Mouse (Mus musculus) midbrain, postnatal 0 days (tissue): ENCODE data around the gene Pcbp4. TPM values are rescaled to one million over a fixed set of nuclear protein-coding genes. Genes with fewer than 3 reads are reported as not detected.
"Not testable (repeated sequence)": the region's sequence is repeated elsewhere in the genome, so short reads cannot be mapped to it uniquely, and the experiment has no call there.

Source experiments
- ATAC-seq: fragments of 200-750 bp; cut with Nextera tagmentation; 2 replicates; pipeline ENCODE4 v1.8.0; 2017; ENCODE audit warnings: moderate number of reproducible peaks, mild to moderate bottlenecking, moderate TSS enrichment, moderate library complexity; ENCODE audit not compliant: low FRiP score
- DNase-seq: peaks from one replicate; pipeline ENCODE4 v3.0.0-alpha.2; 2015; ENCODE audit warnings: low spot score
- H3K27ac ChIP-seq: fragments of 300-500 bp; sonication (generic); 2 replicates; pipeline ENCODE4 v1.5.1; 2014; ENCODE audit warnings: low read depth, mild to moderate bottlenecking, low read length, mixed read lengths
- H3K27me3 ChIP-seq: fragments of 300-500 bp; sonication (generic); 2 replicates; pipeline ENCODE4 v1.6.1; 2014; ENCODE audit warnings: low read length, control low read depth, mixed read lengths; ENCODE audit not compliant: insufficient read depth
- H3K36me3 ChIP-seq: fragments of 300-500 bp; sonication (generic); 2 replicates; pipeline ENCODE4 v1.6.1; 2014; ENCODE audit warnings: low read length, control low read depth, mixed read lengths; ENCODE audit not compliant: insufficient read depth
- H3K4me1 ChIP-seq: fragments of 300-500 bp; sonication (generic); 2 replicates; pipeline ENCODE4 v1.6.1; 2014; ENCODE audit warnings: mild to moderate bottlenecking, control low read depth, antibody characterized with exemption, low read length, mixed read lengths; ENCODE audit not compliant: insufficient read depth
- H3K4me2 ChIP-seq: fragments of 300-500 bp; sonication (generic); 2 replicates; pipeline ENCODE4 v1.6.1; 2014; ENCODE audit warnings: low read depth, mild to moderate bottlenecking, low read length, mixed read lengths; ENCODE audit not compliant: poor library complexity, severe bottlenecking
- H3K4me3 ChIP-seq: fragments of 300-500 bp; sonication (generic); 2 replicates; pipeline ENCODE4 v1.5.1; 2014; ENCODE audit warnings: low read depth, mild to moderate bottlenecking, low read length, moderate library complexity
- H3K9ac ChIP-seq: fragments of 300-500 bp; sonication (generic); replicated peaks from 2 replicates; pipeline ENCODE4 v1.6.1; 2014; ENCODE audit warnings: mild to moderate bottlenecking, low read length, moderate library complexity, mixed read lengths; ENCODE audit not compliant: poor library complexity, severe bottlenecking
- H3K9me3 ChIP-seq: fragments of 300-500 bp; sonication (generic); 2 replicates; pipeline ENCODE4 v1.6.1; 2016; ENCODE audit warnings: low read length, control low read depth
- CTCF ChIP-seq: IDR thresholded peaks from 2 replicates; pipeline ENCODE4 v1.5.1; 2016; ENCODE audit warnings: antibody characterized with exemption, mild to moderate bottlenecking
- WGBS: fragments of 180-500 bp; shearing (Covaris S2); extraction: QIAGEN DNeasy Blood & Tissue Kit; methylation state at CpG from one replicate; pipeline ENCODE4 v1.1.7; 2014; 5-methylcytosine and 5-hydroxymethylcytosine counted together
- polyA plus RNA-seq: library from polyadenylated mRNA; unstranded; fragments of >200 nt; fragmentation: Nextera tagmentation; extraction: Ambion mirVana; gene quantifications from 2 replicates; pipeline ENCODE4 v1.2.1, GENCODE M21; 2015
- total RNA-seq: library from RNA; depleted of rRNA; stranded (reverse); fragments of >200 nt; gene quantifications from 2 replicates; pipeline ENCODE4 v1.2.3, GENCODE M21; 2014

The Pcbp4 gene
- total and polyA plus RNA-seq, 2 experiments from 2014 or later: 242 to 543 TPM

- no peak for TF ChIP-seq CTCF
- Histone ChIP-seq H3K9me3 (no peaks in the 10 kb centered on the region), H3K4me1 (peaks cover 5% of the 10 kb centered on the region; the same call in 1 of the 2 replicates), H3K36me3 (peaks cover 44% of the 10 kb centered on the region), H3K27me3 (no peaks in the 10 kb centered on the region), H3K4me3 (no peak overlapping the region), H3K27ac (no peak overlapping the region), H3K9ac (no peak overlapping the region), H3K4me2 (no peak overlapping the region)
- WGBS: 90% methylated on average over 17 of the region's 17 CpGs
- ATAC-seq: no peak
- no peak for DNase-seq
Measured at GRCm38 (mm10) chr9:106482578-106483115, 29.6 kb downstream of the Pcbp4 start.

GRCm38 (mm10) chr9:106483136-106483535, 30.0 kb downstream of the Pcbp4 start:
- no peak overlapping the region for H3K9ac ChIP-seq
- no peak overlapping the region for H3K27ac ChIP-seq
- H3K36me3 ChIP-seq: peaks cover 44% of the 10 kb centered on the region
- WGBS: over 99% methylated on average over 10 of the region's 10 CpGs
- H3K4me3 ChIP-seq: no peak overlapping the region
- no peaks in the 10 kb centered on the region for H3K9me3 ChIP-seq
- H3K4me2 ChIP-seq: no peak overlapping the region
- DNase-seq (no peak), ATAC-seq (no peak)
- TF ChIP-seq CTCF: no peak
- no peaks in the 10 kb centered on the region for H3K27me3 ChIP-seq
- H3K4me1 ChIP-seq: 0 out of 2 replicates have a peak, but pooled peaks cover under 1% of the 10 kb centered on the region

DNA sequence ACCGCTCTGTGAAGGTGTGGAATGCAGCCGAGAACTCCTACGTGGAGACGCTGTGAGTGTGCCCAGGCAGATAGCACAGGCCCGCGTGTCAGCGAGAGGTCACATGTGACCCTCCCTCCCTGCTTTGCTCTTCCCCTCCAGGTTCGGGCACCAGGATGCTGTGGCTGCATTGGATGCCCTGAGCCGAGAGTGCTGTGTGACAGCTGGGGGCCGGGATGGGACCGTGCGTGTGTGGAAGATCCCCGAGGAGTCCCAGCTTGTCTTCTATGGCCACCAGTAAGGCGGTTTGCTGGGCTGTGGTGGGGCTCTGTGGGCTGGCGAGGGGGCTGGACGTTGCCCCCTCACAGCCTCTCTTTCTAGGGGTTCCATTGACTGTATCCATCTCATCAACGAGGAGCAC, 30.5 kb downstream of the Pcbp4 start:
- peaks cover 44% of the 10 kb centered on the region for H3K36me3 ChIP-seq
- H3K4me2 ChIP-seq: no peak overlapping the region

DNA sequence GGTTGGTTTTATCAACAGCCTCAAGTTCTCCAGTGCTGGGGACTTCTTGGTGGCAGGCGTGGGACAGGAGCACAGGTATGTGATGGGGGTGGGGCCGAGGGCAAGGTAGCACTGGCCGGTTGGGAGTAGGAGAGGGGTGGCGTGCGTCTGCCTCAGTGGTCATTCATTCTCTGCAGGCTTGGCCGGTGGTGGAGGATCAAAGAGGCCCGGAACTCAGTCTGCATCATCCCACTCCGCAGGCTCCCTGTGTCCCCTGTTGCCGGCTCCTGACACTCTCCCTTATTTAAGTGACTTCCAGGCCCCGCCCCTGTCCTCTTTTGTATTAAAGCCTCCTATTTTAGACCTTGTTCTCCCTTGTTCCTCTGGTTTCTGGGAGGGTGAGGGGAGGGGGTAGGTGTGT, 32.0 kb downstream of the Pcbp4 start:
- Histone ChIP-seq H3K36me3 (peaks cover 44% of the 10 kb centered on the region), H3K9me3 (no peaks in the 10 kb centered on the region), H3K4me3 (no peak overlapping the region), H3K4me2 (no peak overlapping the region), H3K27ac (no peak overlapping the region), H3K27me3 (no peaks in the 10 kb centered on the region), H3K9ac (no peak overlapping the region), H3K4me1 (no peaks in the 10 kb centered on the region)
- DNase-seq (no peak), ATAC-seq (no peak)
- WGBS: 80% methylated on average over 10 of the region's 10 CpGs
- no peak for TF ChIP-seq CTCF

More for the DNA sequence above, 30.5 kb downstream of the Pcbp4 start:
- no peak for DNase-seq
- Histone ChIP-seq H3K27me3 (no peaks in the 10 kb centered on the region), H3K27ac (no peak overlapping the region), H3K4me3 (no peak overlapping the region), H3K9me3 (no peaks in the 10 kb centered on the region), H3K9ac (no peak overlapping the region), H3K4me1 (no peaks in the 10 kb centered on the region)
- WGBS: 92% methylated on average over 17 of the region's 17 CpGs
- TF ChIP-seq CTCF: no peak
- no peak for ATAC-seq

- H3K4me2 ChIP-seq, H3K9me3 ChIP-seq, H3K9ac ChIP-seq: not testable (repeated sequence)
Measured at GRCm38 (mm10) chr9:106487602-106488001, 34.5 kb downstream of the Pcbp4 start.

DNA sequence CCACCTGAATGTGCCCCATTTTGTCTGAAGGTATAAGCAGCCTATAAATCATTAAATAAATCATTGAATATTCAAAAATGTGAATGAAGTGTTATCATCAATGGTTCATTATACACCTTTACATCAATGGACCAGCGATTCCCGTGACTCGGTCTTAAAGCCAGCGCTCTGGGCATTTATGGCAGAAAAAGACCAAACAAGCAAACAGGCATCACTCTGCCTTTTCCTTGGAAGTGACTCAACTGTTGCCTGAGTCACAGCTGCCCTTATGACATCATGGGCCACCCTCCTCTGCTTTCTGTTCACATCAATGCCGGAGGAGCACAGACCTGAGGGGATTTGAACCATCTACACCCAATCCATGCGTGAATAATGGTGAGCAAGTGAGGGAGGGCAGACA, 46.6 kb downstream of the Pcbp4 start, which contains the start of gene Iqcf1:
TSS of gene Iqcf1 (plus strand) at position 301 of the 400 bp plus-strand sequence.
- H3K4me3 ChIP-seq: no peak within 1 kb of the TSS
- H3K36me3 ChIP-seq: no peaks in the 10 kb centered on the region
- DNase-seq (no peak), ATAC-seq (no peak)
- TF ChIP-seq CTCF: no peak
- H3K27ac ChIP-seq: no peak within 1 kb of the TSS
- no peaks in the 10 kb centered on the region for H3K27me3 ChIP-seq
- no peak within 1 kb of the TSS for H3K9ac ChIP-seq
- WGBS: 94% methylated on average over 6 of the region's 6 CpGs
- H3K9me3 ChIP-seq: no peaks in the 10 kb centered on the region
- no peak within 1 kb of the TSS for H3K4me2 ChIP-seq
- H3K4me1 ChIP-seq: no peaks in the 10 kb centered on the region

More at GRCm38 (mm10) chr9:106487602-106488001, 34.5 kb downstream of the Pcbp4 start:
- peaks cover 30% of the 10 kb centered on the region for H3K36me3 ChIP-seq
- not testable (repeated sequence) for DNase-seq, H3K4me3 ChIP-seq, ATAC-seq, H3K27me3 ChIP-seq, H3K27ac ChIP-seq, H3K4me1 ChIP-seq
- 83% methylated on average over 6 of the region's 6 CpGs for WGBS
